Mouse (Mus musculus) CH12.LX (cell line): ENCODE results near the gene Olfr781.
"Not testable (repeated sequence)": the region's sequence is repeated elsewhere in the genome, so short reads cannot be mapped to it uniquely, and the experiment has no call there.

ENCODE experiments used
- CTCF ChIP-seq, 2 experiments: IDR thresholded peaks in 1 of 2; conservative IDR thresholded peaks in 1 of 2; 2 replicates each; pipeline ENCODE4 v1.5.1; 2011 to 2012; ENCODE audit warnings: low read depth in 2 of 2, low read length in 2 of 2, improper control_type of control experiment in 1 of 2, inconsistent platforms in 1 of 2, mild to moderate bottlenecking in 1 of 2, moderate library complexity in 1 of 2
- MAX ChIP-seq: IDR thresholded peaks from 2 replicates; pipeline ENCODE4 v1.6.1; 2011; ENCODE audit warnings: low read length, improper control_type of control experiment
- MAZ ChIP-seq: IDR thresholded peaks from 2 replicates; pipeline ENCODE4 v1.6.1; 2012; ENCODE audit warnings: low read depth, mild to moderate bottlenecking, inconsistent platforms, low read length, improper control_type of control experiment, moderate library complexity
- NELFE ChIP-seq: IDR thresholded peaks from 2 replicates; pipeline ENCODE4 v1.6.1; 2011; ENCODE audit warnings: low read depth, low read length, improper control_type of control experiment
- POLR2A ChIP-seq: IDR thresholded peaks from 2 replicates; pipeline ENCODE4 v1.6.1; 2011; ENCODE audit warnings: low read depth, mild to moderate bottlenecking, improper control_type of control experiment, low read length
- SIN3A ChIP-seq: IDR thresholded peaks from 2 replicates; pipeline ENCODE4 v1.6.1; 2012; ENCODE audit warnings: low read length, improper control_type of control experiment, inconsistent platforms
- TCF12 ChIP-seq: IDR thresholded peaks from 2 replicates; pipeline ENCODE4 v1.6.1; 2014; ENCODE audit warnings: low read depth, mild to moderate bottlenecking, inconsistent platforms, low read length, improper control_type of control experiment
- ZC3H11A ChIP-seq: IDR thresholded peaks from 2 replicates; pipeline ENCODE4 v1.6.1; 2012; ENCODE audit warnings: low read depth, mild to moderate bottlenecking, inconsistent platforms, low read length, improper control_type of control experiment

GRCm38 (mm10) chr10:129356496-129356895 lies 27.8 kb downstream of the Olfr781 start:
- TF ChIP-seq TCF12; CTCF (conservative IDR thresholded peaks at IDR 0.05 in 1 of 2, IDR thresholded peaks at IDR 0.05 in 1 of 2; ENCODE audit: low read depth in 2 of 2, low read length in 2 of 2); ZC3H11A; MAZ; SIN3A; POLR2A; MAX; NELFE: not testable (repeated sequence)
